Mouse (Mus musculus): ENCODE data around the gene Rnf180. TPM values are rescaled to one million over a fixed set of nuclear protein-coding genes. Genes with fewer than 3 reads are reported as not detected.

The Rnf180 gene
- 12.2 and 15.7 TPM in 2 replicates for polyA plus RNA-seq (2021; fragmentation: Nextera tagmentation)
- long read RNA-seq, experiment 1, transcript Rnf180-205 (8 exons, 3,279 nt), result major isoform, 38 of 118 reads
- long read RNA-seq, experiment 1, transcript Rnf180-203 (8 exons, 2,734 nt), result minor isoform, 20 of 118 reads
- long read RNA-seq, experiment 1, partial matches to known transcripts, result 38 of 118 reads
- long read RNA-seq, experiment 1, other reads (novel, unspliced or antisense), result 22 of 118 reads
- long read RNA-seq, experiment 2, partial matches to known transcripts, result 15 of 23 reads
- long read RNA-seq, experiment 2, other reads (novel, unspliced or antisense), result 5 of 23 reads

DNA sequence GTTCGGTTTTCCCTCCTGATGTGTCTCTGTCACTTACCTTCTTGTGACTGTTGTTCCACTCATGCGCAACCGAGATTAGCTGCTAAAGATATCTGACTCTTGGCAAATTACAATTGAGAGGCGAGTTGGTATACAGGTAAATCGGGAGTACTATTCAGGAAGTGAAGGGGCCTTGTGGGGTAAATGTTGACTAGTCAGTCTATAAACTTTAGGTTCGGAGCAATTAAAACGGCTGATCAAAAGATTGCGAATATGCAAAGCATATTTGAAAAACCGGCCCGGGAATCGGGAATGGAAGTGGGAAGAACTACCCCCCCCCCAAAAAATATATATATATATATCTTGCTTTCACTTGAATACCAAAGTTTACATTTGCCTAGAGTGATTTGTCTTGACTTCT, at the start of gene Rnf180:
Rnf180 (minus strand) TSS at position 101 of the 400 bp plus-strand sequence.

DNA sequence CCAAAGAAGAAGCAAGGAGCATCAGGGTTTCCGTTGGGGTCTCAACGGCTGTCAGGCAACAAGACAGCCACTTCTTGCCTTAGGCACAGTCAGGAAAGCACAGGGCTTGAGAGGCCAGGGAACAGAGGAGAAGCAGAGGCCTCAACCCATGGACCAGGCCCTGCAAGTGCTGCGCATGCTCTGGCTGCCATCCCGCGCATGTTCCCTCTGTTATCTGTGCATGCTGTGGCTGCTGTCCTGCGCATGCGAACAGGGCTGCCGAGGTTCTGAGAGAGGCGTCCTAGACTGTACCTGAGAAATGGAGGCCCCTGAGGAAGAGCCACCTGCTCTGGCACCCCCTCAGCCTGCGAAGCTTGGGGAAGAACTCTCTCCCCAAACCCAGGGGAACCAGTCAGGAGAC, 212.8 kb downstream of the Rnf180 start, which contains the start of gene 4933425L06Rik:
4933425L06Rik (plus strand) TSS at position 261 of the 400 bp plus-strand sequence.

Other genes with a start within 250 kb of the Rnf180 start
- 60.4 and 62.2 TPM in 2 replicates for gene Rgs7bp, start 239.9 kb downstream of the Rnf180 start, polyA plus RNA-seq (2021; fragmentation: Nextera tagmentation)
- gene 4933425L06Rik, start 212.7 kb downstream of the Rnf180 start, polyA plus RNA-seq (2021; fragmentation: Nextera tagmentation), result not detected in 2 replicates
- 3.3 and 3.4 TPM in 2 replicates for gene Htr1a, start 148.8 kb upstream of the Rnf180 start, polyA plus RNA-seq (2021; fragmentation: Nextera tagmentation)

Data from left cerebral cortex, adult 6 months (tissue).